Mouse (Mus musculus) midbrain, embryonic 13.5 days (tissue): ENCODE data around the gene Hist1h3c. TPM values are rescaled to one million over a fixed set of nuclear protein-coding genes. Genes with fewer than 3 reads are reported as not detected.
"Not testable (repeated sequence)": the region's sequence is repeated elsewhere in the genome, so short reads cannot be mapped to it uniquely, and the experiment has no call there.

Experiments used
- ATAC-seq: fragments of 200-750 bp; cut with Nextera tagmentation; 2 replicates; pipeline ENCODE4 v1.8.0; 2017; ENCODE audit warnings: mild to moderate bottlenecking, moderate TSS enrichment, moderate library complexity
- H3K27ac ChIP-seq: fragments of 300-500 bp; sonication (generic); 2 replicates; pipeline ENCODE4 v1.5.1; 2015; ENCODE audit warnings: inconsistent platforms, mild to moderate bottlenecking, moderate library complexity
- H3K27me3 ChIP-seq: fragments of 300-500 bp; sonication (generic); 2 replicates; pipeline ENCODE4 v1.6.1; 2015; ENCODE audit warnings: mild to moderate bottlenecking, inconsistent platforms
- H3K36me3 ChIP-seq: fragments of 300-500 bp; sonication (generic); 2 replicates; pipeline ENCODE4 v1.6.1; 2015; ENCODE audit warnings: mild to moderate bottlenecking, inconsistent platforms
- H3K4me1 ChIP-seq: fragments of 300-500 bp; sonication (generic); replicated peaks from 2 replicates; pipeline ENCODE4 v1.6.1; 2015; ENCODE audit warnings: inconsistent platforms
- H3K4me2 ChIP-seq: fragments of 300-500 bp; sonication (generic); replicated peaks from 2 replicates; pipeline ENCODE4 v1.6.1; 2015; ENCODE audit warnings: moderate library complexity, mild to moderate bottlenecking, inconsistent platforms
- H3K4me3 ChIP-seq: fragments of 300-500 bp; sonication (generic); replicated peaks from 2 replicates; pipeline ENCODE4 v1.5.1; 2015; ENCODE audit warnings: mild to moderate bottlenecking, inconsistent platforms
- H3K9ac ChIP-seq: fragments of 300-500 bp; sonication (generic); replicated peaks from 2 replicates; pipeline ENCODE4 v1.6.1; 2015; ENCODE audit warnings: mild to moderate bottlenecking, inconsistent platforms
- H3K9me3 ChIP-seq: fragments of 300-500 bp; sonication (generic); 2 replicates; pipeline ENCODE4 v1.6.1; 2016; ENCODE audit warnings: mild to moderate bottlenecking, inconsistent platforms
- WGBS: fragments of 180-500 bp; shearing (Covaris S2); methylation state at CpG from one replicate; pipeline ENCODE4 v1.1.7; 2015; 5-methylcytosine and 5-hydroxymethylcytosine counted together
- polyA plus RNA-seq: library from polyadenylated mRNA; unstranded; fragments of >200 nt; fragmentation: Nextera tagmentation; extraction: Ambion mirVana; gene quantifications from 2 replicates; pipeline ENCODE4 v1.2.1, GENCODE M21; 2015

Gene Hist1h3c
- polyA plus RNA-seq, 1 experiment from 2014 or later: 3.2 TPM

DNA sequence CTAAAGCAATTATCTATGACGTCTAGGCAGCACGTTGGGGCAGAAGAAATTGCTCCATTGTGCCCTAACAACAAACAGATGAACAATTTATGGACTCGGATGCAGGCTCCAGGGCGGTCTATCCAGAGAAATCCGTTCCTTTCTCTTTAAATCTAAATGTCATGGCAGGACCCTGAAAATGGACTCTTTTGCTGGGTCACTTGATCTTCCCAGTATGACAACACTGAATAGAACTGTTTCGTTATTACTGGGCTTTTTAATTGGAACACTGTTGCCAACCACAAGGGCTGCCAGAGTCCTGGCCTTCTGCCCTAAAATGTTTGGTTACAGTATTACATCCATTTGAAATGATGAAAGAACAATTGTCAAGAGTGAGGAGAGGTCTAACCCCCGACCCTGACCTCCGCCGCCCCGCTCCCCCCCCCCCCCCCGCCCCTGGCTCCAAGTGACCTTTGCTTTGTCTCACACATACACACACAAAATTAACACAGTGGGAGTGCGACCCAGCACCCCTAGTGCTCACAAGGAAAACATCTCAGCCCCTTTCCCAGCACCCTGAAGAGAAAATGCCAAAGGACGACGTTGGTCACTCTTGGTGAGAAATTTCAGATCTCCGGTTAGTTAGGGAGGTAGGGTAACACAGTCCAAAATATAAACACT is 35.6 kb downstream of the Hist1h3c start:
- Histone ChIP-seq H3K9me3 (no peaks in the 10 kb centered on the region), H3K36me3 (no peaks in the 10 kb centered on the region), H3K9ac (peak overlapping the region; percentile 61), H3K27me3 (peaks cover 3% of the 10 kb centered on the region; the same call in 1 of the 2 replicates), H3K4me2 (peak overlapping the region; percentile 57), H3K4me3 (peak overlapping the region; percentile 33), H3K27ac (no peak overlapping the region), H3K4me1 (peaks cover 11% of the 10 kb centered on the region)
- ATAC-seq: peak; percentile 24; the same call in 1 of the 2 replicates
- 21% methylated on average over 15 of the region's 15 CpGs for WGBS

DNA sequence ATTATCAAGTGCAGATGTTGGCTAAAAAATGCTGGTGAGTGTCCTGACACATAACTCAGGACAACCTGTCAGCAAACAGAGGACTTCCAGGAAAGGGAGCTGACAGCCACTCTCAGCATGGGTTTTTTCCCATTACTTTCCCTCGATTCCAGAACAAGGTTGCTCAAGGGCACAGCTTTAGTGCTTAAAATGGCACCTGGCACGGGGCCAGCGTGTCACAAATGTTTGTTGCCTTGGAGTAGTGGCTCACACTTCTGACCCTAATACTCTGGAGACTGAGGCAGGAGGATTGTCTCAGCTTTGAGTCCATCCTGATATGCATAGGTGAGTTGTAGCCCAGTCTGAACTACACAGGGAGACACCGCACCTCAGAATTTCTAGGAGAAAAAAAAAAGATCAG is 36.7 kb downstream of the Hist1h3c start:
- no peak for ATAC-seq
- Histone ChIP-seq H3K9me3 (no peaks in the 10 kb centered on the region), H3K4me1 (peaks cover 11% of the 10 kb centered on the region), H3K36me3 (no peaks in the 10 kb centered on the region), H3K27ac (no peak overlapping the region), H3K27me3 (peaks cover 3% of the 10 kb centered on the region; the same call in 1 of the 2 replicates), H3K9ac (no peak overlapping the region), H3K4me3 (no peak overlapping the region), H3K4me2 (no peak overlapping the region)
- 73% methylated on average over 4 of the region's 4 CpGs for WGBS

DNA sequence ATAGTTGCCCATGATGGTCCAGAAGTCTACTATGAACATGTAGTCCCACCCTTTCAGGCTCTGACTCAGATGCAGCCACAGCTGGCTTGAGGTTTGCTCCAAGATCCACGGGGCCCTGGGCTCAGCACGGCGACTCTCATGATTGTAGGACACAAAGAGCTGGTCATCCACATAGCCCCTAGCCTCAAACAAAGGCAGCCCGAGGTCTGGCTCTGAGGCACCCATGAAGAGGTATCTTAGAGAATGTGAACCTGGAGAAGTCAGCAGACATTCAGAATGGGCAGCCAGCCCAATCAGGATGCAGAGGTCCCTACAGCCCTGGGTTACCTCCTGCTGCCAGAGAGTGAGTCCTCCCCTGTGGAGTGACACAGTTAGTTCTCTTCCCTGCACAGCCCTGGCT is 37.4 kb downstream of the Hist1h3c start:
- H3K36me3 ChIP-seq: no peaks in the 10 kb centered on the region
- no peak overlapping the region for H3K27ac ChIP-seq
- no peak overlapping the region for H3K4me2 ChIP-seq
- H3K27me3 ChIP-seq: peaks cover 3% of the 10 kb centered on the region; the same call in 1 of the 2 replicates
- H3K9me3 ChIP-seq: no peaks in the 10 kb centered on the region
- peaks cover 11% of the 10 kb centered on the region for H3K4me1 ChIP-seq
- H3K9ac ChIP-seq: no peak overlapping the region
- no peak for ATAC-seq
- 81% methylated on average over 4 of the region's 4 CpGs for WGBS
- H3K4me3 ChIP-seq: no peak overlapping the region

DNA sequence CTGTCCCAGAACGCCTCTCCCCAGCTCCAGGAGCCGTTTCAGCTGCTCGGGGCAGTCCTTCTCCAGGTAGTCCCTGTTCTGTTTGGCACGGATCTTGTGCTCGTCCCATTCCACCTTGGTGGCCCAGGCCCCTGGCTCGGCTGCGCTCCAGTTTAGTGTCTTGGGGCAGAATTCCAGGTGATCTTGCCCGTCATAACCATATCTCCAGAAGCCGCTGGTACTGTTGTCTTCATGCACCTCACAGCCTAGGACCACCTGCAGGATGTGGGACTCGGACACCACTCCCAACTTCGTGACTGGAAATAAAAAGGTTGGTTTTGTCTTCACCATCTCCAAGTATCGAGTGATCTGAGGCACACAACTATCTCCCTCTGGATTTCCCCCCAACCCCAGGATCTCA is 38.6 kb downstream of the Hist1h3c start:
- H3K9ac ChIP-seq: no peak overlapping the region
- H3K36me3 ChIP-seq: no peaks in the 10 kb centered on the region
- H3K4me2 ChIP-seq: no peak overlapping the region
- H3K4me1 ChIP-seq: peaks cover 11% of the 10 kb centered on the region
- no peak overlapping the region for H3K27ac ChIP-seq
- WGBS: 91% methylated on average over 12 of the region's 12 CpGs
- H3K27me3 ChIP-seq: no peaks in the 10 kb centered on the region
- ATAC-seq: no peak
- H3K9me3 ChIP-seq: no peaks in the 10 kb centered on the region
- no peak overlapping the region for H3K4me3 ChIP-seq

DNA sequence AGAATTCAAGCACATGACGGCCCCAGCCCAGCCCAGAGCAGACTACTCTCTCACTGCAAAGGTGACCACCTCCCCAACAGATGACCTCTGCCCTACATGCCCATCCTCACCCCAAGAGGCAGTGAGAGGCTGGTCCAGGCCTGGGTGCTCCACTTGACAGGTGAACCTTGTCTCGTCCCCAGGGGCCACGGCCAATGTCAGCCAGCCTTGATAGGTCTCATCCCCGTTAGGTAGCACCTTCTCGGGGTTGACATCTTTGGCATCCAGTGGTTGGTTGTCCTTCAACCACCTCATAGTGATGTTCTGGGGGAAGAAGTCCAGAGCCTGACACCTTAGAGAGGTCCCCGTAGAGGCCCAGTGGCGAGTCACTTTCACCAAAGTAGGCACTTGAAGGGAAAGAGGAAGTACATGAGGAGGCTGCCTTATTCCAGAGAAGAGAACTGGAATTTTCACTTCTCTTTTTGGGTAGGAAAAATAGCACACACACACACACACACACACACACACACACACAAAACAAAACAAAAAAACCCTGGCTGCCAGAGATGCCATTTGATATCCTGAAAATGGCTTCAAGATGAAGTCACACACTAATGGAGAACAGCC is 39.5 kb downstream of the Hist1h3c start:
- 88% methylated on average over 7 of the region's 7 CpGs for WGBS
- no peak overlapping the region for H3K4me2 ChIP-seq
- H3K4me3 ChIP-seq: no peak overlapping the region
- H3K4me1 ChIP-seq: peaks cover 11% of the 10 kb centered on the region
- H3K9me3 ChIP-seq: no peaks in the 10 kb centered on the region
- H3K9ac ChIP-seq: no peak overlapping the region
- no peaks in the 10 kb centered on the region for H3K36me3 ChIP-seq
- H3K27me3 ChIP-seq: no peaks in the 10 kb centered on the region
- no peak for ATAC-seq
- H3K27ac ChIP-seq: no peak overlapping the region

DNA sequence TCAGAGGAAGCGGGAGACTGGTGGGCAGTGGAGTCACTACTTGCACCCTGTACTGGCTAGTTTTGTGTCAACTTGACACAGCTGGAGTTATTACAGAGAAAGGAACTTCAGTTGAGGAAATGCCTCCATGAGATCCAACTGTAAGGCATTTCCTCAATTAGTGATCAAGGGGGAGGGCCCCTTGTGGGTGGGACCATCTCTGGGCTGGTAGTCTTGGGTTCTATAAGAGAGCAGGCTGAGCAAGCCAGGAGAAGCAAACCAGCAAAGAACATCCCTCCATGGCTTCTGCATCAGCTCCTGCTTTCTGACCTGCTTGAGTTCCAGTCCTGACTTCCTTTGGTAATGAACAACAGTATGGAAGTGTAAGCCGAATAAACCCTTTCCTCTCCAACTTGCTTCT is 42.6 kb downstream of the Hist1h3c start:
- H3K4me1 ChIP-seq, H3K36me3 ChIP-seq, H3K27me3 ChIP-seq, H3K4me3 ChIP-seq, H3K4me2 ChIP-seq, H3K9me3 ChIP-seq, ATAC-seq, H3K9ac ChIP-seq, H3K27ac ChIP-seq: not testable (repeated sequence)
- 87% methylated on average over 2 of the region's 2 CpGs for WGBS

DNA sequence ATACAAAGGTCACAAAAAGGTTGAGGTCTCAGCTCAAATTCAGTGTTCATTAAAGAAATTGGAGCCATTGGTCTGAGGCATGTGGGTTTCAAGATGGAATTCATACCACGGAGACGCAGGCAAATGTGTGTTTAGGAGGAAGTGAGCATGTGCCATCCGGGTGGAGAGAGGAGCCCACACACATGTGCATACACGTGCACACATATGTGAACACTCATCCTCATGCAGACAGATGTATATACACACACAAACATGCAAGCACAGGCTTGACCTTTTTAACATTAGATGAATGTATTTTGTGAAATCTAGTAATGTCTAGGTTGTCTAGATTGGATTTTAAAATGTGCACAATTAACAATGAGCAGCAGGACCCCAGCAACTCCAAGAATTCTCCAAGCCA is 43.2 kb downstream of the Hist1h3c start:
- WGBS: 83% methylated on average over 4 of the region's 4 CpGs
- Histone ChIP-seq H3K27ac (no peak overlapping the region), H3K4me1 (peaks cover 11% of the 10 kb centered on the region), H3K27me3 (no peaks in the 10 kb centered on the region), H3K4me2 (no peak overlapping the region), H3K9ac (no peak overlapping the region), H3K9me3 (no peaks in the 10 kb centered on the region), H3K36me3 (no peaks in the 10 kb centered on the region), H3K4me3 (no peak overlapping the region)
- no peak for ATAC-seq

DNA sequence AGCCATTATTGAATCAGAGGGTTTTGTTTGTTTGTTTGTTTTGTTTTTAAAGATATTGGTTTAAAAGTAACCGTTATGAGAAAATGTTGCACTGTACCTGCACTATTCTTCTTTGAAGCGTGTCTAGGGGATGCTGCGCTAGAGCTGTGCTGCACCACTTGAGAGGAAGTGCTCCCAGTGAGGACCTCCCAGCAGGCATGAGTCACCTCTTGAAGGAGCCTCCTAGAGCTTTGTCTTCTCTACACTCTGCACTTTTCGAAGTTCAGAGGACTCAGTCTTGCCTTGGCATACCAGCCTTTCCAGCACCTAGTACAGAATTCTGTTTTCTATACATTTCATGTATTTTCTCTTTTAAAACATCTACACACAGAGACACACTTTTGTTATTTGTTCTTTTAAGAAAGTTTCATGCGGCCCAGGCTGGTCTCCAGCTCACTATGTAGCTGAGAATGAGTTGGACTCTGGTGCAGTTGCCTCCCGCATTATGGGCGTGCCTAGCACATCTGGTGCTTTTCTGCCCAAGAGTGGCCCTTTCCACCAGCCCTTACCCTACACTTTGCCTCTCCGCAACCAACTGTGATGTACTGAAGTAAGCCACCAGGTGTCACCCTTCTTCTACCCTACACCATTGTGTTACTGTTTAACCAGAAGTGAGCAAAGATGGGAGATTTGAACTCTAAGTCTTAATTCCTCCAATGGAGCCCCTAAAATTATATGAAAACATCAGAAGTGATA is 44.4 kb downstream of the Hist1h3c start:
- Histone ChIP-seq H3K9ac (no peak overlapping the region), H3K27ac (no peak overlapping the region), H3K27me3 (no peaks in the 10 kb centered on the region), H3K4me2 (no peak overlapping the region), H3K9me3 (no peaks in the 10 kb centered on the region), H3K36me3 (no peaks in the 10 kb centered on the region), H3K4me1 (peaks cover 11% of the 10 kb centered on the region), H3K4me3 (no peak overlapping the region)
- ATAC-seq: peak; percentile 53; the same call in 1 of the 2 replicates
- WGBS: 37% methylated on average over 8 of the region's 8 CpGs

DNA sequence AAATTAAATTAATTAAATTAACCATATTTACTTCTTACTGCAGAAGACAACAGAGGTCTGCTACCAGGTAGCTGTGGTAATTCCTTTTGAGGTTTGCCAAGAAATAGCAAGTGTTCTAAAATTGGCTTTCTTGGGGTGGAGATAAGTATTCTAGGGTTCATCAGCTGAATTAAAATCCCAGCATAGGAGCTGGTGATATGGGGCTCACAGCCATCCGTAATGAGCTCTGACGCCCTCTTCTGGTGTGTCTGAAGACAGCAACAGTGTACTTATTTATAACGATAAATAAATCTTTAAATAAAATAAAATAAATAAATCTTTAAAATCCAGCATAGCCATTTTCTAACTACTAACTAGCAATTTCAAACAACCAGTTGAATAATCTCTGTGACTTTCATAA is 45.6 kb downstream of the Hist1h3c start:
- H3K4me1 ChIP-seq: peaks cover 11% of the 10 kb centered on the region
- WGBS: 68% methylated on average over 3 of the region's 3 CpGs
- H3K9ac ChIP-seq: no peak overlapping the region
- no peak overlapping the region for H3K4me2 ChIP-seq
- no peaks in the 10 kb centered on the region for H3K9me3 ChIP-seq
- ATAC-seq: no peak
- H3K27me3 ChIP-seq: no peaks in the 10 kb centered on the region
- H3K36me3 ChIP-seq: no peaks in the 10 kb centered on the region
- H3K4me3 ChIP-seq: no peak overlapping the region
- H3K27ac ChIP-seq: no peak overlapping the region

DNA sequence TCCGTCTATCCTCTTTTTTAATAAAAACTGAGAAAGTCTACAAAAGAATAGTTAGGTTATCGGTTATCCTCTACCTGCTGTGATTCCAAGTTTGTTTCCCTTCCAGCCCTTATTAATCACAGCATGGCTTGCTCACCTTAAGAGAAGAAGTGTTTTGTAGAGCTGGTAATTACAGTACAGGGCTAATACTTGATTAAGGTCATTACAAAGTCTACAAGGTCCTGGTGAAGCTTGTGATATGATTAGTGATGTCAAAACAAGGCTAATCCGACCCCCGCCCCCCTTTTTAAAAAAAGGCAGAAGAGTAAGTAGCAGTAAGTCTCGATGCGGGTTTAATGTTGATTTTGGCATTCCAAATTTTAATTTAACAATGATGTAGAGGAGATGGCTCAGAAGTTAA is 46.4 kb downstream of the Hist1h3c start:
- no peaks in the 10 kb centered on the region for H3K9me3 ChIP-seq
- H3K9ac ChIP-seq: 0 out of 2 replicates have a peak overlapping the region, but pooled peaks have one; percentile 28
- H3K4me2 ChIP-seq: peak overlapping the region; percentile 83
- no peaks in the 10 kb centered on the region for H3K27me3 ChIP-seq
- no peak for ATAC-seq
- peak overlapping the region; percentile 90 for H3K27ac ChIP-seq
- peaks cover 11% of the 10 kb centered on the region for H3K4me1 ChIP-seq
- 57% methylated on average over 6 of the region's 6 CpGs for WGBS
- no peaks in the 10 kb centered on the region for H3K36me3 ChIP-seq
- 0 out of 2 replicates have a peak overlapping the region, but pooled peaks have one; percentile 17 for H3K4me3 ChIP-seq

DNA sequence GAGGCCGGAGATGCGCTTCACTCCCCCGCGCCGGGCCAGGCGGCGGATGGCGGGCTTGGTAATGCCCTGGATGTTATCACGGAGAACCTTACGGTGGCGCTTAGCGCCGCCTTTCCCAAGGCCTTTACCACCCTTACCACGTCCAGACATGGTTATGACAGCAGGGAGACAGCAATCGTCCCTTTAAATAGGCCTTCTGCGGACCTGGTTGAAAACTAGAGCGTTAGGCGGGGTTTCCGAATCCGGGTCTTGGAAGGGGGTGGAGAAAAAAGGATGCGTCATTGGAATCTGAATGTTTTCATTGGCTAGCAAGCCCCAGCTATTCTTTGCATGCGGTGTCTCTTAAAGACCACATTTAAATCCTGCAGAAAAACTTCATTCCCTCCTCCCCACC is 47.1 kb downstream of the Hist1h3c start, which contains the start of gene Hist1h4c:
Hist1h4c (minus strand) TSS at position 155 of the 394 bp plus-strand sequence.
- peak; percentile 97 for ATAC-seq
- H3K9ac ChIP-seq: peak within 1 kb of the TSS; percentile 73
- peak within 1 kb of the TSS; percentile 50 for H3K4me3 ChIP-seq
- H3K4me1 ChIP-seq: peaks cover 11% of the 10 kb centered on the region
- peak within 1 kb of the TSS; percentile 83 for H3K4me2 ChIP-seq
- H3K36me3 ChIP-seq: no peaks in the 10 kb centered on the region
- peak within 1 kb of the TSS; percentile 90 for H3K27ac ChIP-seq
- under 1% methylated on average over 21 of the region's 22 CpGs for WGBS
- H3K9me3 ChIP-seq: no peaks in the 10 kb centered on the region
- no peaks in the 10 kb centered on the region for H3K27me3 ChIP-seq
